Mouse (Mus musculus): ENCODE results near the gene Mllt3. TPM values are rescaled to one million over a fixed set of nuclear protein-coding genes. Genes with fewer than 3 reads are reported as not detected.
"Not testable (repeated sequence)": the region's sequence is repeated elsewhere in the genome, so short reads cannot be mapped to it uniquely, and the experiment has no call there.

Mllt3 gene
- total RNA-seq, 2 experiments from 2014 or later, result 13.1 to 20.1 TPM

GRCm38 (mm10) chr4:88012774-88013173 lies 20.4 kb downstream of the Mllt3 start:
- DNase-seq, result no peak

DNA sequence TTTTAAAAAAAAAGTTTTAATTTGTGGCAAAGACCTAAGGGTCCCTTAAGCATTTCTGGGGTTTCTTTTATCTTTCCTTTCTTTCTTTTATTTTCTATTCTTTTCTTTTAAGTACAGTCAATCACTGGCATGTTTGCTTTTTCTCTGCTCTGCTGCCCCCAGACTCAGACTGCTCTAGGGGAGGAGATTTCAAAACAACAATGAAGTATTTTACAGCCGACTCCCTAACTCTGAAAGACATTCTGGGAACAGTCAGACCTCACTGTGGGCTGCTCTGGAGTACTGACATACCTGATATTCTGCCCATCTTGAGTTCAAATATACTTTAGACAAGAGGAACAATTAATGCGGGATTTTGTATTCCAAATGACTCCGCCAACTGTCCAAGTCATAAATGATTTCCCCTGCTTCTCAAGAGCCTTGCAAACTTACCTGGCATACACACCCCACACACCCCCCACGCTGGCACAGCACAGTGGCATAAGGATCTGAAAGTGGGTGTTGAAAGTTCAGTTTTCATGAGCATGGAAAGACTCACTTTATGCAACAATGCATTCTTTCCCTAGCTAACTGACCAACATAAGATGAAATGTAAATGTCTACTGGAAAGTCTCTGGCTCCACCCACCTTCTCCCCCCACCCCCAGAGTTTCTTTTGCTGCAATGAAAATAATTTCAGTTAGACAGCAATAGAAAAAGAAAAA lies 21.1 kb downstream of the Mllt3 start:
- no peak for DNase-seq

- DNase-seq, result no peak
Measured at GRCm38 (mm10) chr4:88010441-88010840, 22.7 kb downstream of the Mllt3 start.

DNA sequence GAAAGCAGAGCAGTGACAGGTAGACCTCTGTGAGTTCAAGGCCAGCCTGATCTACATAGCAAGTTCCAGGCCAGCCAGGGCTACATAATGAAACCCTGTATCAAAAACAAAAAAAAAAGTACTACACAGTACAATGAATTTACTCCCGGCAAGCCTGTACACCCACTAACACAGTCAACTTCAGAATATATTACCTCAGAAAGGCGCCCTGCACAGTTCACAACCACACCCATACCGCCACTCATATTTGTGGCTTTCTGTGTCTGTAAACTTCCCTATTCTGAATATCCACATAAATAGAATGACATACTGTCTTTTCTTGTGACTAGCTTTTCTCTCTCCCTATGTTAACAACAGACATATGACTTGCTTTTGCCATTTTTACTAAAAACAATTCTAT lies 27.4 kb downstream of the Mllt3 start:
- DNase-seq, result no peak

GRCm38 (mm10) chr4:88003159-88003948 lies 29.8 kb downstream of the Mllt3 start:
- no peak for DNase-seq

- DNase-seq, result no peak
Measured at GRCm38 (mm10) chr4:87991710-87992109, 41.5 kb downstream of the Mllt3 start.

DNA sequence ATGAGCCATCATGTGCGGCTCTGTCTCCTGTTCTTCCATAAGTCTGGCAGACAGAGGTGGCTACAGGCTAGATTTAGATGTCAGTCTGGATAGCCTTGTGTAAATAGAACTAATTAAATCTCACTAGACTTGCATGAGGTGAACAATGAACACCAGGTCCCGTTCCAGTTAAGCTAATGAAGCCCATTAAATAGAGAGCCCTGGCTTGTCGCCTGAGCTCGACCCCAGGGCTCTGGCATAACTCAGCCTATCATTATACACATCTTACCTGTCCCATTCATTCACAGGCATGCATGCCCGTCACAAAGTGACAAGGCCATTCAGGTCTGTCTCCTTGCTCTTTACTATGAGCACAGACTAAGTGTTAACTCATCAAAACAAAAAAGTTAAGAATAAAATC lies 42.2 kb downstream of the Mllt3 start:
- no peak for DNase-seq

GRCm38 (mm10) chr4:87985281-87985680 lies 47.9 kb downstream of the Mllt3 start:
- DNase-seq, result no peak

DNA sequence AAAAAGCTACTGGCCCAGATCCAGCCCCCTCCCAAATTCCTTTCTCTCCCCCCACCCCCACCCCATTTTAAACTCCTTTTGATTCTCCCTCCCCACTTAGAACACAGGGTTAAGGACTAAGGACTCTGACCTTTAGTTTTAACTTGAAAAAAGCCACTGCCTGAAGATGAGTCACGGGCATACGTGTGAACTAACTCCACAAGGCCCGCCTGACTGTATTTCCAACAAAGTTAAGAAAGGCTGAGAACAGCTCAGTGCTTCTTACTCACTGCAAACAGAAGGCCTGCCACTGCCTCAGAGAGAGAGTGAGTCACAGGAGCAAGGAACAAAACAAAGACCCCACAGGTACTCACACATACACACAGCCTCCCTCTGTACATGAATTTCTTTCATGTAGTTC lies 48.6 kb downstream of the Mllt3 start:
- DNase-seq, result peak; percentile 23 to 37

DNA sequence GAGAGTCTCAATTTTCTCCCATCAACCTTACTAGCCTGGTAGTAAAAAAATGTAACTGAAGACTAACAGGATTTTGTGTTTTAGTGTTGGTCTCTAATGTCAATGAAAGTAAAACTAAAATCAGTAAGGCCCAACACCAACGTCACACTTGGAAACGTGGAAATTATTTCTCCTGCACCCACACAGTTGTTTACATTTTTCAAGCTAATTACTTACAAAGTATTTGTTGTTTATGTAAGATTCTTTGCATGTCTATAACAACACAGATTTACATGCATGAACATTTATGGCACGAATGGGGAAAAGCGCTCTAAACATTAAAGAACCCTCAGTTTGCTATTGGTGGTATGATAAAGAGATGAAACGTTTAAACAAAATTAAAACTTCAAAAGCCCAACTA lies 49.1 kb downstream of the Mllt3 start:
- no peak for DNase-seq

DNA sequence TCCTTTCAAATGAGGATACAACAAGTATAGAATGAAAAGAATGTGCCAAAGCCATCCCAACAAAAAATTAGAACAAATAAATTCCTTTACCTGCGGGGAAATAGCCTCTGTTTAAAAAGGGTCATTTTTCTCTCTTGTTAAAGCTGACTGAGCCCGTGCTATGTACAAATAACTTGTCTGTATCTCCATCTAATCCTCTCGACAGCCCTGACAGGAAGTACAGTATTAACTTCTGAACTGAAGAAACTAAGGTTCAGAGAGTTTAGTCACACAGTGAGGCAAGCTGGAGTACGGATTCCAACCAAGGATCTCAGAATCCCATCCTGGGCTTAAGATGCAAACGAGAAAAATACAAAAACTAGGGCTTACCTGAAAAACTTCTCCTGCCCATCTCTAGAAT lies 50.6 kb downstream of the Mllt3 start:
- DNase-seq, result no peak

DNA sequence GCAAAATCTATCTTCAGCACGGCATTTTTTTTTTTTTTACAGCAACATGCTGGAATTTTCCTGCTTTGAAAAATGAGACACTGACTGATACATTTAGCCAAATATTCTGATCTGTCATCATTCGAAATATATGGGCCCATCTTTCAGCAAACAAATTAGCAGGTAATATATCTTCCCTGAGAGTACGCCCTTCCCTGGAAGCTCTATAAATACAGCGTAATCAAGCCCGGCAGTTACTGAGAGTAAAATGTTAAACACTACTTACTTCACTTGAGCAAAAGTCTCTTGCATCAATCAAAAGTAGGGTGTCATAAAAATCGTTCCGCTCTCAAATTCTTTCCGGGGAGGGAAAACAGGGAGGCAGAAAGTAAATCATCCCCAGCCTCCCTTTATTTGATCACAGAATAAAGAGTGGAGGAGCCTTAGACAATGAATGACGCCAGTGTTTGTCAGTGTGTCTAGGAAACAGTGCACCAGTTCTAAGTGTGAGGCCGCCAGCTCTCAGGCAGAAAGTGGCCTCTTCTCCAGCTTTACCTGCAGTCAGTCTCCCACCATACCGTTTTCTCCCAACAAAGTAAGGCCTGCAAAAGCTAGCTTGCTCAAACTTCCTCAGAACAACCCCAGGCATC lies 55.2 kb downstream of the Mllt3 start:
- no peak for DNase-seq

- no peak for DNase-seq
Measured at GRCm38 (mm10) chr4:87965836-87966235, 67.3 kb downstream of the Mllt3 start.

- not testable (repeated sequence) for DNase-seq
Measured at GRCm38 (mm10) chr4:87964890-87965289, 68.3 kb downstream of the Mllt3 start.

DNA sequence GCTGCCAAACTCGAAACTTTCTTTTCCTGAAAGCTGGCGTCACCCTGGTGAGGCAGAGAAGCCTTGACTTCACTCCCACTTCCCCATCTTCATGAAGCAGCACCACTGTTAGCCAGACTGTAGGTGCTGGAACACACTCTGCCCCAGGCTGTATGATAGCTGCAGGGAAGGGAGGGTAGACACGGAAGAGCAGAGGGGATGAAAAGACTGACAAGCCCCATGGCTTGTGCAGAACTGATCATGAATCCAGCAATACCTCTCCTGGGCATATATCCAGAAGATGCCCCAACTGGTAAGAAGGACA lies 69.4 kb downstream of the Mllt3 start:
- no peak for DNase-seq

GRCm38 (mm10) chr4:87963055-87963772 lies 70.0 kb downstream of the Mllt3 start:
- no peak for DNase-seq

- no peak for DNase-seq
Measured at GRCm38 (mm10) chr4:87961872-87962271, 71.3 kb downstream of the Mllt3 start.

GRCm38 (mm10) chr4:87957852-87958251 lies 75.3 kb downstream of the Mllt3 start:
- DNase-seq, result no peak

GRCm38 (mm10) chr4:87957198-87957597 lies 76.0 kb downstream of the Mllt3 start:
- no peak for DNase-seq

GRCm38 (mm10) chr4:87955132-87955531 lies 78.0 kb downstream of the Mllt3 start:
- no peak for DNase-seq

DNA sequence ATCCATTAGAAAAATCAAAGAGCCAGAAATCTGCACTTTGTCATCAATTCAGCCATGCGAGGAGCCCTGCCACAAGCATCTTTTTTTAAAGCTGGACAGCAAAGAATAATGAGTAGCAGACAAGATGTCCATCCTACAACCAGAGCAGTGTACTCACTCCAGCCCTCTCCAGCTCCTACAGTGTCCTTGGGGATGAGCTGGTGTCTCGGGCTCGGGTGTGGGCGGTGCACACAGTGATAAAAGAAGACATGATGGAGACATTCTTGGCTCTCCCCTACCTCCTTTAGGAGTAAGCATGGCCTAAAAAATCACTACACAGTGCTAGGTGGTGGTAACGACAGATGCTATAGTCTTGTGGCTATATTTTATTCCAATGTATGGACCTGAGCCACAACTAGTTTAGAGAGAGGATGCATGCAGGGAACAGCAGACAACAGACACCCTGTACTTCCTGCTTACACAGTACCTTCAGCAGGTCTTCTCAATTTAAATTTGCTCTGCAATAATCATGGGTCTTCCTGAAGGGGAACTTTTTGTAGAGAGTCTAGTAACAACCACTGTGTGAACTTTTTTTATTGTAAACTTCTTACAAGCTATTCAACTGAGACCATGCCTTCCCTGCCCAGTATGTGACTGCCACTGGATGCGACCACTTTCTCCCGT lies 78.6 kb downstream of the Mllt3 start:
- no peak for DNase-seq

GRCm38 (mm10) chr4:87953736-87954135 lies 79.4 kb downstream of the Mllt3 start:
- no peak for DNase-seq

All from heart, adult 18-20 months (tissue).